Mouse (Mus musculus) lung, postnatal 0 days (tissue): Measurements from ENCODE around the gene Dhrs11. TPM values are rescaled to one million over a fixed set of nuclear protein-coding genes. Genes with fewer than 3 reads are reported as not detected.
A peak's percentile ranks its signal among the peaks of the same experiment; 100 is the strongest.
"Not testable (repeated sequence)": the region's sequence is repeated elsewhere in the genome, so short reads cannot be mapped to it uniquely, and the experiment has no call there.

Experiments used
- ATAC-seq: fragments of 200-750 bp; cut with Nextera tagmentation; 2 replicates; pipeline ENCODE4 v1.8.0; 2017; ENCODE audit warnings: moderate library complexity
- DNase-seq: peaks from one replicate; pipeline ENCODE4 v3.0.0-alpha.2; 2016; ENCODE audit warnings: low spot score
- H3K27ac ChIP-seq: fragments of 300-500 bp; sonication (generic); 2 replicates; pipeline ENCODE4 v1.5.1; 2014; ENCODE audit warnings: antibody characterized with exemption, mild to moderate bottlenecking, low read length, mixed read lengths
- H3K27me3 ChIP-seq: fragments of 300-500 bp; sonication (generic); replicated peaks from 2 replicates; pipeline ENCODE4 v1.6.1; 2014; ENCODE audit warnings: low read length, mixed read lengths; ENCODE audit not compliant: insufficient read depth
- H3K36me3 ChIP-seq: fragments of 300-500 bp; sonication (generic); 2 replicates; pipeline ENCODE4 v1.6.1; 2014; ENCODE audit warnings: low read length, mixed read lengths; ENCODE audit not compliant: insufficient read depth
- H3K4me1 ChIP-seq: fragments of 300-500 bp; sonication (generic); 2 replicates; pipeline ENCODE4 v1.6.1; 2014; ENCODE audit warnings: antibody characterized with exemption, low read depth, low read length, mixed read lengths; ENCODE audit not compliant: insufficient read depth
- H3K4me2 ChIP-seq: fragments of 300-500 bp; sonication (generic); replicated peaks from 2 replicates; pipeline ENCODE4 v1.6.1; 2014; ENCODE audit warnings: low read depth, mild to moderate bottlenecking, low read length, moderate library complexity, mixed read lengths
- H3K4me3 ChIP-seq: fragments of 300-500 bp; sonication (generic); 2 replicates; pipeline ENCODE4 v1.5.1; 2014; ENCODE audit warnings: low read depth, low read length
- H3K9ac ChIP-seq: fragments of 300-500 bp; sonication (generic); replicated peaks from 2 replicates; pipeline ENCODE4 v1.6.1; 2014; ENCODE audit warnings: low read depth, mild to moderate bottlenecking
- H3K9me3 ChIP-seq: fragments of 300-500 bp; sonication (generic); 2 replicates; pipeline ENCODE4 v1.6.1; 2016; ENCODE audit warnings: low read length, mixed read lengths
- CTCF ChIP-seq: IDR thresholded peaks from 2 replicates; pipeline ENCODE4 v1.5.1; 2016; ENCODE audit warnings: antibody characterized with exemption, mild to moderate bottlenecking
- EP300 ChIP-seq: IDR thresholded peaks from 2 replicates; pipeline ENCODE4 v1.6.1; 2016; ENCODE audit warnings: antibody characterized with exemption, mild to moderate bottlenecking, control low read depth
- WGBS: fragments of 180-500 bp; shearing (Covaris S2); extraction: QIAGEN DNeasy Blood & Tissue Kit; methylation state at CpG from one replicate; pipeline ENCODE4 v1.1.7; 2014; 5-methylcytosine and 5-hydroxymethylcytosine counted together
- polyA plus RNA-seq: library from polyadenylated mRNA; unstranded; fragments of >200 nt; fragmentation: Nextera tagmentation; extraction: Ambion mirVana; gene quantifications from 2 replicates; pipeline ENCODE4 v1.2.1, GENCODE M21; 2015

Gene Dhrs11
- polyA plus RNA-seq, 1 experiment from 2014 or later = 9.1 TPM

GRCm38 (mm10) chr11:84847475-84848090 is 18.8 kb upstream of the Dhrs11 start:
- Histone ChIP-seq H3K4me3 (no peak overlapping the region), H3K4me2 (no peak overlapping the region), H3K4me1 (no peaks in the 10 kb centered on the region), H3K36me3 (peaks cover 27% of the 10 kb centered on the region; the same call in 1 of the 2 replicates), H3K27ac (no peak overlapping the region), H3K9ac (no peak overlapping the region), H3K27me3 (no peaks in the 10 kb centered on the region), H3K9me3 (no peaks in the 10 kb centered on the region)
- no peak for TF ChIP-seq EP300
- no peak for TF ChIP-seq CTCF
- 82% methylated on average over 7 of the region's 7 CpGs for WGBS
- ATAC-seq (no peak), DNase-seq (no peak)

GRCm38 (mm10) chr11:84846741-84847474 is 18.1 kb upstream of the Dhrs11 start:
- peaks cover 24% of the 10 kb centered on the region; the same call in 1 of the 2 replicates for H3K36me3 ChIP-seq
- no peak overlapping the region for H3K4me3 ChIP-seq
- WGBS = 96% methylated on average over 15 of the region's 15 CpGs

GRCm38 (mm10) chr11:84839330-84839729 is 10.5 kb upstream of the Dhrs11 start:
- no peak overlapping the region for H3K9ac ChIP-seq
- H3K4me2 ChIP-seq = no peak overlapping the region
- no peaks in the 10 kb centered on the region for H3K9me3 ChIP-seq
- no peaks in the 10 kb centered on the region for H3K27me3 ChIP-seq
- DNase-seq (no peak), ATAC-seq (no peak)
- H3K4me1 ChIP-seq = no peaks in the 10 kb centered on the region
- WGBS = 91% methylated on average over 2 of the region's 2 CpGs
- TF ChIP-seq EP300 (no peak), CTCF (peak; percentile 32)
- peaks cover 46% of the 10 kb centered on the region for H3K36me3 ChIP-seq
- H3K4me3 ChIP-seq = no peak overlapping the region
- no peak overlapping the region for H3K27ac ChIP-seq

More at GRCm38 (mm10) chr11:84846741-84847474, 18.1 kb upstream of the Dhrs11 start:
- Histone ChIP-seq H3K4me1 (no peaks in the 10 kb centered on the region), H3K4me2 (no peak overlapping the region), H3K9ac (no peak overlapping the region), H3K27ac (no peak overlapping the region), H3K9me3 (no peaks in the 10 kb centered on the region), H3K27me3 (no peaks in the 10 kb centered on the region)
- DNase-seq (no peak), ATAC-seq (no peak)
- TF ChIP-seq CTCF = no peak
- no peak for TF ChIP-seq EP300

- peak overlapping the region; percentile 62; the same call in 1 of the 2 replicates for H3K9ac ChIP-seq
- ATAC-seq (peak; percentile 5; the same call in 1 of the 2 replicates), DNase-seq (peak; percentile 23)
- not testable (repeated sequence) for H3K27me3 ChIP-seq, H3K9me3 ChIP-seq, H3K36me3 ChIP-seq, H3K4me1 ChIP-seq
- WGBS = 59% methylated on average over 11 of the region's 11 CpGs
- H3K4me3 ChIP-seq = peak overlapping the region; percentile 83; the same call in 1 of the 2 replicates
- peak overlapping the region; percentile 94 for H3K4me2 ChIP-seq
- peak overlapping the region; percentile 75 for H3K27ac ChIP-seq
Observed at GRCm38 (mm10) chr11:84829495-84829894, 701 bp upstream of the Dhrs11 start.

GRCm38 (mm10) chr11:84827901-84828503 is 792 bp downstream of the Dhrs11 start:
- H3K4me1 ChIP-seq = peaks cover 5% of the 10 kb centered on the region; the same call in 1 of the 2 replicates
- 39% methylated on average over 3 of the region's 3 CpGs for WGBS
- no peaks in the 10 kb centered on the region; the same call in 1 of the 2 replicates for H3K36me3 ChIP-seq
- no peak for TF ChIP-seq EP300
- TF ChIP-seq CTCF = no peak
- ATAC-seq (no peak), DNase-seq (no peak)
- peak overlapping the region; percentile 94 for H3K4me2 ChIP-seq
- no peaks in the 10 kb centered on the region for H3K9me3 ChIP-seq
- peak overlapping the region; percentile 62; the same call in 1 of the 2 replicates for H3K9ac ChIP-seq
- H3K27ac ChIP-seq = no peak overlapping the region; the same call in 1 of the 2 replicates
- peak overlapping the region; percentile 83 for H3K4me3 ChIP-seq
- no peaks in the 10 kb centered on the region for H3K27me3 ChIP-seq

- Histone ChIP-seq H3K9ac (no peak overlapping the region), H3K9me3 (no peaks in the 10 kb centered on the region), H3K4me1 (peaks cover 5% of the 10 kb centered on the region; the same call in 1 of the 2 replicates), H3K4me3 (no peak overlapping the region), H3K36me3 (no peaks in the 10 kb centered on the region; the same call in 1 of the 2 replicates), H3K4me2 (no peak overlapping the region), H3K27me3 (no peaks in the 10 kb centered on the region), H3K27ac (no peak overlapping the region)
- ATAC-seq (no peak), DNase-seq (no peak)
- TF ChIP-seq EP300 = no peak
- TF ChIP-seq CTCF = no peak
Observed at GRCm38 (mm10) chr11:84827492-84827891, 1.3 kb downstream of the Dhrs11 start.
